ENCODE assay signal across 23 mouse cellular contexts in genomic region chr9:92474244-92474643, GRCm38 (mm10).
"Had no signal": no experiment of that assay in that cellular context is flagged by ENCODE, and none has a peak within 500 bp of the region (broad histone marks: within the 10 kb centered on the region; RNA-seq: fewer than 3 reads in every experiment).

No protein-coding gene starts in this region.

- H3K4me2 ChIP-seq: heart, embryonic 11.5 days; heart, embryonic 13.5 days; heart, embryonic 15.5 days; hindbrain, embryonic 13.5 days; hindbrain, embryonic 15.5 days; limb, embryonic 13.5 days; limb, embryonic 15.5 days; liver, embryonic 12.5 days had no signal

- H3K4me3 ChIP-seq: heart, adult 2 months; heart, embryonic 13.5 days; heart, embryonic 15.5 days; hindbrain, embryonic 13.5 days; hindbrain, embryonic 15.5 days; limb, embryonic 13.5 days; limb, embryonic 15.5 days; liver, embryonic 12.5 days had no signal

- H3K9ac ChIP-seq: heart, embryonic 13.5 days; heart, embryonic 15.5 days; hindbrain, embryonic 13.5 days; hindbrain, embryonic 15.5 days; limb, embryonic 13.5 days; limb, embryonic 15.5 days; liver, embryonic 12.5 days; liver, embryonic 14.5 days had no signal

- H3K9me3 ChIP-seq: heart, embryonic 13.5 days; heart, embryonic 15.5 days; hindbrain, embryonic 13.5 days; hindbrain, embryonic 15.5 days; limb, embryonic 13.5 days; limb, embryonic 15.5 days; liver, embryonic 12.5 days had no signal

- H3K36me3 ChIP-seq: heart, embryonic 13.5 days; heart, embryonic 15.5 days; hindbrain, embryonic 13.5 days; hindbrain, embryonic 15.5 days; limb, embryonic 13.5 days; limb, embryonic 15.5 days; liver, embryonic 12.5 days had no signal

- H3K27ac ChIP-seq: heart, adult 2 months; heart, embryonic 13.5 days; heart, embryonic 15.5 days; hindbrain, embryonic 13.5 days; hindbrain, embryonic 15.5 days; hindbrain, postnatal 0 days; limb, embryonic 13.5 days; limb, embryonic 15.5 days; liver, embryonic 12.5 days; liver, embryonic 14.5 days had no signal

- H3K27me3 ChIP-seq: heart, embryonic 13.5 days; heart, embryonic 15.5 days; hindbrain, embryonic 13.5 days; hindbrain, embryonic 15.5 days; limb, embryonic 13.5 days; limb, embryonic 15.5 days; liver, embryonic 12.5 days had no signal

- H3K4me1 ChIP-seq: heart, embryonic 13.5 days; heart, embryonic 15.5 days; hindbrain, embryonic 13.5 days; hindbrain, embryonic 15.5 days; limb, embryonic 13.5 days; limb, embryonic 15.5 days; liver, embryonic 12.5 days had no signal

- ATAC-seq: hindbrain, postnatal 0 days; intestine, embryonic 16.5 days; liver, embryonic 12.5 days had no signal

- DNase-seq: gastrocnemius, postnatal 14 days; gastrocnemius, postnatal 36 days; heart, adult 11 months; heart, adult 2 months; heart, postnatal 14 days; heart, postnatal 36 days; kidney, adult 18-20 months; kidney, postnatal 14 days; kidney, postnatal 36 days; layer of hippocampus, adult 9-11 months; layer of hippocampus, postnatal 36 days; left cerebral cortex, postnatal 4 days had no signal
